Mouse (Mus musculus) embryonic fibroblast, embryonic 13.5 days (primary cell): ENCODE data around the gene Pcsk6.

ENCODE experiments used
- CTCF ChIP-seq: IDR thresholded peaks from 2 replicates; pipeline ENCODE4 v1.5.1; 2011; ENCODE audit warnings: mild to moderate bottlenecking, control low read depth, low read length, moderate library complexity, borderline replicate concordance; ENCODE audit not compliant: insufficient read depth
- POLR2A ChIP-seq: IDR thresholded peaks from 2 replicates; pipeline ENCODE4 v1.6.1; 2011; ENCODE audit warnings: low read depth, mild to moderate bottlenecking, control low read depth, low read length, moderate library complexity

- TF ChIP-seq CTCF (no peak), POLR2A (no peak)
Measured at GRCm38 (mm10) chr7:65916566-65916965, 55.0 kb downstream of the Pcsk6 start.
